Mouse (Mus musculus) kidney, postnatal 4 days (tissue): ENCODE measurements around the gene Adss.
"Not testable (repeated sequence)": the region's sequence is repeated elsewhere in the genome, so short reads cannot be mapped to it uniquely, and the experiment has no call there.

ENCODE experiments used
- DNase-seq, 2 experiments: peaks; one replicate each; pipeline ENCODE4 v3.0.0; 2021; ENCODE audit warnings: mixed read lengths in 2 of 2

The Adss gene

GRCm38 (mm10) chr1:177796193-177796939 is at the start of gene Adss:
Gene Adss (minus strand): TSS chr1:177796511.
- DNase-seq = peak; percentile 98 to 99

- peak; percentile 17 to 23 for DNase-seq
Measured at GRCm38 (mm10) chr1:177845812-177846211, 49.5 kb upstream of the Adss start.

- not testable (repeated sequence) for DNase-seq
Measured at GRCm38 (mm10) chr1:177827776-177828175, 31.5 kb upstream of the Adss start.

- peak; percentile 50 to 56 for DNase-seq
Measured at GRCm38 (mm10) chr1:177806772-177807171, 10.5 kb upstream of the Adss start.

GRCm38 (mm10) chr1:177803511-177803910 is 7.2 kb upstream of the Adss start:
- no peak for DNase-seq

GRCm38 (mm10) chr1:177797151-177797755 is 942 bp upstream of the Adss start:
- peak in 1 of 2 experiments; percentile 7 for DNase-seq

GRCm38 (mm10) chr1:177795421-177796192 is 704 bp downstream of the Adss start:
- DNase-seq = peak; percentile 63 to 80

GRCm38 (mm10) chr1:177794866-177795265 is 1.4 kb downstream of the Adss start:
- peak; percentile 7 to 18 for DNase-seq

- DNase-seq = no peak
Measured at GRCm38 (mm10) chr1:177792835-177793234, 3.5 kb downstream of the Adss start.

- no peak for DNase-seq
Measured at GRCm38 (mm10) chr1:177777397-177777796, 18.9 kb downstream of the Adss start.

GRCm38 (mm10) chr1:177768931-177769330 is 27.4 kb downstream of the Adss start:
- DNase-seq = no peak

GRCm38 (mm10) chr1:177757249-177757648 is 39.1 kb downstream of the Adss start:
- no peak for DNase-seq

- DNase-seq = no peak
Measured at GRCm38 (mm10) chr1:177753496-177753895, 42.8 kb downstream of the Adss start.

GRCm38 (mm10) chr1:177747869-177748540 is 48.3 kb downstream of the Adss start:
- DNase-seq = no peak

GRCm38 (mm10) chr1:177744521-177745325 is 51.6 kb downstream of the Adss start:
- no peak for DNase-seq

- DNase-seq = no peak
Measured at GRCm38 (mm10) chr1:177742119-177742518, 54.2 kb downstream of the Adss start.

GRCm38 (mm10) chr1:177740707-177741106 is 55.6 kb downstream of the Adss start:
- no peak for DNase-seq

- DNase-seq = no peak
Measured at GRCm38 (mm10) chr1:177737505-177738105, 58.7 kb downstream of the Adss start.

GRCm38 (mm10) chr1:177731973-177732372 is 64.3 kb downstream of the Adss start:
- DNase-seq = no peak

- no peak for DNase-seq
Measured at GRCm38 (mm10) chr1:177729043-177730024, 67.0 kb downstream of the Adss start, which contains the start of gene 1700016C15Rik. Gene 1700016C15Rik (plus strand): TSS chr1:177729814.
